Mouse (Mus musculus): ENCODE data around the gene Nxpe2.

DNA sequence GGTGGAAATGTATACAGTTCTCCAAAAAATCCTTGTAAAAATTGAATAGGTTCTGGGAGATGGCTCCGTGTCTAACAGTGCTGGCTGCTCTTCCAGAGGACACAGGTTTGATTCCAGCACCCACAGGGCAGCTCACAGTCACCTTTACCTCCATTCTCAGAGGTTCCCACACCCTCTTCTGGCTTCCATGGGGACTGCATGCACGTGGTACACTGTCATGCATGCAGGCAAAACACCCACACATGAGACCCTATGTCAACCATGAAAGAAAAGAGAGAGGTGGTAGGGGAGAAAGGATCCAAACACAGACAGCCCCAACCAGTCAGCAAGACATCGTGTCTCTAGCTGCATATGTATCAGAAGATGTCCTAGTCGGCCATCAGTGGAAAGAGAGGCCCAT is 7.6 kb upstream of the Nxpe2 start:
- TF ChIP-seq CTCF (IDR thresholded peaks at IDR 0.05; ENCODE audit: low read depth, low read length): no peak
- no peak for TF ChIP-seq POLR2A (IDR thresholded peaks at IDR 0.05; ENCODE audit: insufficient read depth, low read length)
- no peak for TF ChIP-seq EP300 (IDR thresholded peaks at IDR 0.05; ENCODE audit: insufficient read depth, low read depth, low read length)

All from ES-Bruce4 (cell line).